Mouse (Mus musculus) hindbrain, embryonic 14.5 days (tissue): ENCODE results near the gene Clasp1. TPM values are rescaled to one million over a fixed set of nuclear protein-coding genes. Genes with fewer than 3 reads are reported as not detected.

Experiments used
- ATAC-seq: fragments of 200-750 bp; cut with Nextera tagmentation; 2 replicates; pipeline ENCODE4 v1.8.0; 2017; ENCODE audit warnings: moderate number of reproducible peaks, mild to moderate bottlenecking, moderate TSS enrichment, moderate library complexity; ENCODE audit not compliant: low FRiP score
- DNase-seq: peaks from one replicate; pipeline ENCODE4 v3.0.0-alpha.2; 2015; ENCODE audit warnings: low spot score
- H3K27ac ChIP-seq: fragments of 300-500 bp; sonication (generic); 2 replicates; pipeline ENCODE4 v1.5.1; 2014; ENCODE audit warnings: mild to moderate bottlenecking, moderate library complexity
- H3K27me3 ChIP-seq: fragments of 300-500 bp; sonication (generic); 2 replicates; pipeline ENCODE4 v1.6.1; 2014; ENCODE audit warnings: mild to moderate bottlenecking, low read length, mixed read lengths; ENCODE audit not compliant: control insufficient read depth, insufficient read depth
- H3K36me3 ChIP-seq: fragments of 300-500 bp; sonication (generic); replicated peaks from 2 replicates; pipeline ENCODE4 v1.6.1; 2014; ENCODE audit not compliant: control insufficient read depth, insufficient read depth
- H3K4me1 ChIP-seq: fragments of 300-500 bp; sonication (generic); replicated peaks from 2 replicates; pipeline ENCODE4 v1.6.1; 2014; ENCODE audit warnings: antibody characterized with exemption, low read length, mixed read lengths; ENCODE audit not compliant: control insufficient read depth, insufficient read depth
- H3K4me2 ChIP-seq: fragments of 300-500 bp; sonication (generic); replicated peaks from 2 replicates; pipeline ENCODE4 v1.6.1; 2014; ENCODE audit warnings: mild to moderate bottlenecking, moderate library complexity
- H3K4me3 ChIP-seq: fragments of 300-500 bp; sonication (generic); replicated peaks from 2 replicates; pipeline ENCODE4 v1.5.1; 2014; ENCODE audit warnings: mild to moderate bottlenecking, low read length
- H3K9ac ChIP-seq: fragments of 300-500 bp; sonication (generic); 2 replicates; pipeline ENCODE4 v1.6.1; 2014
- H3K9me3 ChIP-seq: fragments of 300-500 bp; sonication (generic); 2 replicates; pipeline ENCODE4 v1.6.1; 2016; ENCODE audit warnings: low read length; ENCODE audit not compliant: control insufficient read depth
- WGBS: fragments of 180-500 bp; shearing (Covaris S2); extraction: QIAGEN DNeasy Blood & Tissue Kit; methylation state at CpG from one replicate; pipeline ENCODE4 v1.1.7; 2014; 5-methylcytosine and 5-hydroxymethylcytosine counted together
- polyA plus RNA-seq: library from polyadenylated mRNA; unstranded; fragments of >200 nt; fragmentation: Nextera tagmentation; extraction: Ambion mirVana; gene quantifications from 2 replicates; pipeline ENCODE4 v1.2.1, GENCODE M21; 2014

Gene Clasp1
- polyA plus RNA-seq, 1 experiment from 2014 or later = 130 TPM

DNA sequence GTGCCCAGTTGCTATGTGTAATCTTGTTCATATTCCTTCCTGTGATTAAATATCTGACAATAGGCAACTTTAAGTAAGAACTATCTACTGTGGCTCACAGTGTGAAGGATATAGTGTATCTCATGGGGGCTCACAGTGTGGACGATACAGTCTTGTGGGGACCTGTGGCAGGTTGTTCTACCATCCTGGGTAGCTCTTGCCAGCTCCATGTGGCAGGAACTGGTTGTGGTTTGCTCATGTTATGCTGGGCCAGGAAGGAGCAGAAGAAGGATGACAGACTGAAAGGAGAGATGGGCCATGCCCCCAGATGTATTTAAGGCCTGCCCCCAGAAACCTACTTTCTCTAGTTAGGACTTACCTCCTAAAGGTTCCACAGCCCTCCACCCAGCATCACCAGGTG is 51.7 kb downstream of the Clasp1 start:
- ATAC-seq (no peak), DNase-seq (no peak)
- H3K9me3 ChIP-seq = no peaks in the 10 kb centered on the region
- no peak overlapping the region for H3K4me2 ChIP-seq
- H3K36me3 ChIP-seq = no peaks in the 10 kb centered on the region
- H3K9ac ChIP-seq = no peak overlapping the region
- no peak overlapping the region for H3K4me3 ChIP-seq
- no peaks in the 10 kb centered on the region for H3K27me3 ChIP-seq
- H3K4me1 ChIP-seq = 0 out of 2 replicates have a peak, but pooled peaks cover 8% of the 10 kb centered on the region
- 95% methylated on average over 1 of the region's 1 CpGs for WGBS
- H3K27ac ChIP-seq = no peak overlapping the region

DNA sequence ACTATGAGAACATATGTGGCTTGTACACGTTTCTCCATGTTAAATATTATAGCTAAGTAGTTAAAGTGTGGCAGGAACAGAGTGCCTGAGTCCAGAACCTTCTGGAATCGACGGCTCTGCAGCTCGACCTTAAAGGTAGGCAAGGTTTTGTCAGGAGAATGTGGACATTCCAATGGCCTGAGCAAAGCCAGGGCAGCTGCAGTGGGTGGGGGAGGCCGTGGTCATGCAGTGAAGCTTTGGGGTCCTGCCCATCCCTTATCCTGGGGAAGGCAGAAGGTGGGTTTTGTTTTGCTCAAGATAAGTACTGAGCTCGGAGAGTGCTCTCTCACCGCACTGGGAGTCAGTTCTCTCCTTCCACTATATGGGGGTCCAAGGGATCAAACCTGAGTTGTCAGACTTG is 55.6 kb downstream of the Clasp1 start:
- H3K9ac ChIP-seq = no peak overlapping the region
- 93% methylated on average over 7 of the region's 7 CpGs for WGBS
- no peak overlapping the region for H3K4me3 ChIP-seq
- H3K9me3 ChIP-seq = no peaks in the 10 kb centered on the region
- DNase-seq (no peak), ATAC-seq (no peak)
- no peaks in the 10 kb centered on the region for H3K27me3 ChIP-seq
- 0 out of 2 replicates have a peak, but pooled peaks cover 4% of the 10 kb centered on the region for H3K4me1 ChIP-seq
- H3K36me3 ChIP-seq = no peaks in the 10 kb centered on the region
- no peak overlapping the region for H3K27ac ChIP-seq
- no peak overlapping the region for H3K4me2 ChIP-seq

DNA sequence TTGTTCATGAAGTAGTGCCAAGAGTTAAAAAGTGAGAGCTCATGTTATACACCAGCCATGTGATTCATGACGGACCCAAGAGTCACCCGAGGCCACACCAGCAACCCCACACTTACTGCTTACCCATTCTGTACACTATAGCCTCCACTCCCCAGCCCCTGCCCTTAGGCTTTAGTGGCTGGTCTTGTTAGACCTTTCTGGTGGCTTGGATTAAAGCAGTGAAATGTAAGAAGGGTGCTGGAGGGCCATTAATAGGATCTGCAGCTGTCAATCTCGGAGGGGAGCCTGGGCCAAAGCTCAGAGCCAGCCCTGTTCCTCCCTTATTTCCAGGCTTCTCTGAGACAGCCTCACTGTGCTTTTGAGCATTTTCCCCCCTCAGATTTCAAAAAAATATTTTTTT is 56.1 kb downstream of the Clasp1 start:
- Histone ChIP-seq H3K36me3 (no peaks in the 10 kb centered on the region), H3K27ac (no peak overlapping the region)

DNA sequence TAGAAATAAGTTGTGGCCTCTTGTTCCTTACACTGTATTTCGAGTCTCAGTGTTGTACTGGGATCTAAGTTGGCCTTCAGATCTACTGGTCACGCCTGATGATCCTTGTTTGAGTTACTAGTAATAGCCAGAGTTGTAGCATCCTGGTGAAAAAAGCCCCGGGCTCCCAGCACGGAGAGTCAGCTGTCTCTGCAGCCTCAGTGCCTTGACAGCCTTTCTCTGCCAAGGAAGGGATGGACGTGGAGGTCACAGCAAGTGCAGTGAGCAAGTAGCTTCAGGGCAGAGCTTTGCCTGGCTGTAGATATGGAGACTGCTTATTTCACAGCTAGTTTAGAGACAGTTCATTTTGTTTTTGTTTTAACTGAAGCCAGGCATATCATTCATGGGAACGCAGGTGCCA is 56.6 kb downstream of the Clasp1 start:
- no peak overlapping the region for H3K4me3 ChIP-seq
- H3K9me3 ChIP-seq = no peaks in the 10 kb centered on the region
- no peak overlapping the region for H3K4me2 ChIP-seq
- WGBS = 71% methylated on average over 6 of the region's 6 CpGs
- no peak overlapping the region for H3K27ac ChIP-seq
- H3K36me3 ChIP-seq = no peaks in the 10 kb centered on the region
- 0 out of 2 replicates have a peak, but pooled peaks cover 4% of the 10 kb centered on the region for H3K4me1 ChIP-seq
- H3K27me3 ChIP-seq = no peaks in the 10 kb centered on the region
- DNase-seq (no peak), ATAC-seq (no peak)
- no peak overlapping the region for H3K9ac ChIP-seq

More for the DNA sequence above, 56.1 kb downstream of the Clasp1 start:
- 0 out of 2 replicates have a peak, but pooled peaks cover 4% of the 10 kb centered on the region for H3K4me1 ChIP-seq
- H3K27me3 ChIP-seq = no peaks in the 10 kb centered on the region
- no peak overlapping the region for H3K4me3 ChIP-seq
- DNase-seq (no peak), ATAC-seq (no peak)
- no peak overlapping the region for H3K4me2 ChIP-seq
- no peaks in the 10 kb centered on the region for H3K9me3 ChIP-seq
- no peak overlapping the region for H3K9ac ChIP-seq
- 75% methylated on average over 3 of the region's 3 CpGs for WGBS

DNA sequence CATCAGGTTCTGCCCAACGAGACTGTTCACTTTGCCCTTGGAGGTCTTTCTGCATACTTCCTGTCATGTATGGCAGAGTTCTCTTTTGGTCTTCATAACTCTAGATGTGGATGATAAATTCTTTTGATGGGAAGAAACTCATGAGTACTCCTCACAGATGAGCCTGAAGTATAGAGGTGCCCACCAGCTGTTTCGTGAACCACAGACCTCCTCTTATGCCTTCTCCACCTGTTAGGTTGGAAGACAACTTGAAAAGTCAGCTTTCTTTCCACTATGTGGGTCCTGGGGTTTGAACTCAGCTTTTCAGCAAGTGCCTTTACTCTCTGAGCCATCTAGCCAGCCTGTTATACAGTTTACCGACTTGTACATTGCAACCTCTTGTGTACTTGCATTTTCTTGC is 57.1 kb downstream of the Clasp1 start:
- H3K4me3 ChIP-seq = no peak overlapping the region
- no peak overlapping the region for H3K4me2 ChIP-seq
- no peak overlapping the region for H3K9ac ChIP-seq
- no peaks in the 10 kb centered on the region for H3K9me3 ChIP-seq
- H3K27ac ChIP-seq = no peak overlapping the region
- ATAC-seq (no peak), DNase-seq (no peak)
- no peaks in the 10 kb centered on the region for H3K27me3 ChIP-seq
- 0 out of 2 replicates have a peak, but pooled peaks cover 4% of the 10 kb centered on the region for H3K4me1 ChIP-seq
- 93% methylated on average over 3 of the region's 3 CpGs for WGBS
- no peaks in the 10 kb centered on the region for H3K36me3 ChIP-seq

DNA sequence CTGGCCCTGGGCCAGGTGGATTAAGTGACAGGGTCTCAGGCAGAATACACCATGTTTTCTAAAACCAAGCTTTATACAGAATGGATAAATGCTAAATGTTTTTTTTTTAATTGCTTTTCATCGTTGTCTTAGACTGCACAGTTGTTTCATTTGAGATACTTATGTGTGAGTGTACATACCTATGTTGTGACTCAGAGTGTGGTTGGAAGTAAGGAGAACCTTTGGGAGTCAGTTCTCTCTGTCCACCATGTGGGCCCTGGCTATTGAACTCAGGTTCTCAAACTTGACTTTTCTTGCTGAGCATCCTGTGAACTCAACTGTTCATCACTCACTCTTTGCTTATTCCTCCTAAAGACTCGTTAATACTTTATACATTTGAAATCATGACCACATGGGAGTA is 58.3 kb downstream of the Clasp1 start:
- Histone ChIP-seq H3K27ac (no peak overlapping the region), H3K9ac (no peak overlapping the region), H3K4me1 (0 out of 2 replicates have a peak, but pooled peaks cover 4% of the 10 kb centered on the region), H3K27me3 (no peaks in the 10 kb centered on the region), H3K9me3 (no peaks in the 10 kb centered on the region), H3K4me2 (no peak overlapping the region), H3K36me3 (no peaks in the 10 kb centered on the region), H3K4me3 (no peak overlapping the region)
- WGBS = 84% methylated on average over 2 of the region's 2 CpGs
- no peak for DNase-seq
- ATAC-seq = no peak

DNA sequence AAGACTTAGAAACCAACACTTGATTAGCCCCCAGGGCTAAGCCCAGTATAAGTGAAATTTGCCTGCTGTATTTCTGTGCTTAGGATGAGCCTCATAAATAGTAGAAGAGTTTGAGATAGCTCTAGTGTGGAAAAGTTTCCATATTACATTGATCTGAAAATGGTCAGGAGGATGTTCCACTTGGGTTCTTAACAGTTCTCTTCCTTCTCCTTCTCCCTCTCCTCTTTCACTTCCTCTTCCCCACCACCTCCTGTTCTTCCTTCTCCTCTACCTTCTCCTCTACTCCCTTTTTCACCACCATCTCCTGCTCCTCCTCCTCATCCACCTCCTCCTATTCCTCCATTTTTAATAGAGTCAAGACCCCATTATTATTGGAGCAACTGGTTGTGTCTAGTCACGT is 59.4 kb downstream of the Clasp1 start:
- H3K4me1 ChIP-seq = 0 out of 2 replicates have a peak, but pooled peaks cover 4% of the 10 kb centered on the region
- H3K4me3 ChIP-seq = no peak overlapping the region
- DNase-seq (no peak), ATAC-seq (no peak)
- no peaks in the 10 kb centered on the region for H3K9me3 ChIP-seq
- H3K9ac ChIP-seq = no peak overlapping the region
- no peak overlapping the region for H3K4me2 ChIP-seq
- H3K36me3 ChIP-seq = no peaks in the 10 kb centered on the region
- H3K27me3 ChIP-seq = no peaks in the 10 kb centered on the region
- no peak overlapping the region for H3K27ac ChIP-seq
- 93% methylated on average over 1 of the region's 1 CpGs for WGBS

DNA sequence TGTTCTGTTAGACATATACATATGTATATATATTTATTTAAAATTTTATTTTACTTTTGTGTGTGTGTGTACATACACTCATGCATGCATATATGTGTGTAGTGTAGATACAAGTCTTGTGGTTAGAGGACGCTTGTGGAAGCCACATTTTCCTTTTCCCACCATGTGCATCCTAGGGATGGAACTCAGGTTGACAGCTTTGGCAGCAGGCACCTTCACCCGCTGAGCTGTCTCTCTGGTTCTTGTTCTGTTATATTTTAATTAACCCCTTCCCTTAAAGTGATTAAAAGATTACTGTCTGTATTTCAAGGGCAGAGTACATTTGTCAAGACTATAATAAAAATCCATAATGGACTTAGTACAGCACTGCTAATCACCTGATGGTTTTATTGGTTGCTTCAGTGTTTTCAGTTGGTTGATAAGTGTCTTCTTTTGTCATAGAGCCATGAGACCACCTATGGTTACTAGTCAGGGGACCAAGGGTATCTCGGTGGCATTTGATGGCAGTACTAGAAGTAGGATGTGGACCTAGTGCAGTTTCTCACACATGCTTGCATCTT is 62.1 kb downstream of the Clasp1 start:
- 82% methylated on average over 3 of the region's 3 CpGs for WGBS
- no peak for DNase-seq

DNA sequence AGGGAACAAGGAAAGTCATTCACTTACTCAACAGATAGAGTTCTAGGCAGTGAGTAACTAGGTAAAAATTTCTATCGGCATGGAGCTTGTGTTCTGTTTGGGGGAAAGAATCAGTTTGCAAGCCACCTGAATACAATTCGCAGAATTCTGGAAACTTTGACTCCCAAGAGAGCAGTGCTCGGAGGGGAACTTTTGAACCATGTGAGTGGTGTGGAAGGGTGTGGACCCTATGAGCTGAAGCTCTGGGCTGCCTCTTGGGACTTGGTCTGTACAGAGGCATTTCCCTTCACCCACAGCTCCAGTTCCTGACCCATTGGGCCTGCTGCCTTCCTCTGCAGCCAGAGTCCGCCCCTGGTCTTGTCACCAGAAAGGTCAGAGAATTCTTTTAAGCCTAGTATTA is 64.7 kb downstream of the Clasp1 start:
- no peak for DNase-seq
- no peak overlapping the region for H3K4me3 ChIP-seq
- H3K9me3 ChIP-seq = no peaks in the 10 kb centered on the region
- H3K36me3 ChIP-seq = no peaks in the 10 kb centered on the region
- peaks cover 26% of the 10 kb centered on the region for H3K4me1 ChIP-seq
- no peak overlapping the region for H3K9ac ChIP-seq
- H3K27ac ChIP-seq = no peak overlapping the region
- 89% methylated on average over 4 of the region's 4 CpGs for WGBS
- no peak for ATAC-seq
- H3K4me2 ChIP-seq = no peak overlapping the region
- H3K27me3 ChIP-seq = no peaks in the 10 kb centered on the region

More for the DNA sequence above, 62.1 kb downstream of the Clasp1 start:
- Histone ChIP-seq H3K9ac (no peak overlapping the region), H3K4me1 (peaks cover under 1% of the 10 kb centered on the region; the same call in 1 of the 2 replicates), H3K4me2 (no peak overlapping the region), H3K9me3 (no peaks in the 10 kb centered on the region), H3K27me3 (no peaks in the 10 kb centered on the region), H3K36me3 (no peaks in the 10 kb centered on the region), H3K4me3 (no peak overlapping the region), H3K27ac (no peak overlapping the region)
- ATAC-seq = no peak

DNA sequence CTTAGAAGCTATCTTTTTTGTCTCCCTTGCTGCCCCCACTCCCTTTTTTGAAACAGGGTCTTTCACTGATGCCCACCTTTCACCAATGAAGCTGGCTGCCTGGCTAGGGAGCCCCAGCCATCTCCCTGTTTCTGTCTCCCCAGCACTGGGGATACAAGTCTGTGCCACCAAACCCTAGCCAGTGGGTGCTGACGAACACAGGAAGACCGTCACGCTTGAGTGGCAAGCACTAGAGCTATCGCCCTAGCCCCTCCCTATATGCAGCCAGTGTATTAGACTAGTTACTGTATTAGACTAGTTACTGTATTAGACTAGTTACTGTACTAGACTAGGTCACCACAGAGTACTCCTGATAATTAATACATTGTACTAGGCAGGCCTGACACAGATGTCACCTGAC is 66.0 kb downstream of the Clasp1 start:
- no peaks in the 10 kb centered on the region for H3K9me3 ChIP-seq
- 83% methylated on average over 4 of the region's 4 CpGs for WGBS
- H3K27me3 ChIP-seq = no peaks in the 10 kb centered on the region
- ATAC-seq (no peak), DNase-seq (no peak)
- H3K4me1 ChIP-seq = peaks cover 30% of the 10 kb centered on the region
- H3K4me2 ChIP-seq = no peak overlapping the region
- no peak overlapping the region for H3K27ac ChIP-seq
- H3K4me3 ChIP-seq = no peak overlapping the region
- H3K9ac ChIP-seq = no peak overlapping the region
- H3K36me3 ChIP-seq = no peaks in the 10 kb centered on the region
